Mouse (Mus musculus) midbrain, postnatal 0 days (tissue): ENCODE results near the gene Uaca. TPM values are rescaled to one million over a fixed set of nuclear protein-coding genes. Genes with fewer than 3 reads are reported as not detected.

Experiments
- ATAC-seq: fragments of 200-750 bp; cut with Nextera tagmentation; 2 replicates; pipeline ENCODE4 v1.8.0; 2017; ENCODE audit warnings: moderate number of reproducible peaks, mild to moderate bottlenecking, moderate TSS enrichment, moderate library complexity; ENCODE audit not compliant: low FRiP score
- DNase-seq: peaks from one replicate; pipeline ENCODE4 v3.0.0-alpha.2; 2015; ENCODE audit warnings: low spot score
- H3K27ac ChIP-seq: fragments of 300-500 bp; sonication (generic); 2 replicates; pipeline ENCODE4 v1.5.1; 2014; ENCODE audit warnings: low read depth, mild to moderate bottlenecking, low read length, mixed read lengths
- H3K27me3 ChIP-seq: fragments of 300-500 bp; sonication (generic); 2 replicates; pipeline ENCODE4 v1.6.1; 2014; ENCODE audit warnings: low read length, control low read depth, mixed read lengths; ENCODE audit not compliant: insufficient read depth
- H3K36me3 ChIP-seq: fragments of 300-500 bp; sonication (generic); 2 replicates; pipeline ENCODE4 v1.6.1; 2014; ENCODE audit warnings: low read length, control low read depth, mixed read lengths; ENCODE audit not compliant: insufficient read depth
- H3K4me1 ChIP-seq: fragments of 300-500 bp; sonication (generic); 2 replicates; pipeline ENCODE4 v1.6.1; 2014; ENCODE audit warnings: mild to moderate bottlenecking, control low read depth, antibody characterized with exemption, low read length, mixed read lengths; ENCODE audit not compliant: insufficient read depth
- H3K4me2 ChIP-seq: fragments of 300-500 bp; sonication (generic); 2 replicates; pipeline ENCODE4 v1.6.1; 2014; ENCODE audit warnings: low read depth, mild to moderate bottlenecking, low read length, mixed read lengths; ENCODE audit not compliant: poor library complexity, severe bottlenecking
- H3K4me3 ChIP-seq: fragments of 300-500 bp; sonication (generic); 2 replicates; pipeline ENCODE4 v1.5.1; 2014; ENCODE audit warnings: low read depth, mild to moderate bottlenecking, low read length, moderate library complexity
- H3K9ac ChIP-seq: fragments of 300-500 bp; sonication (generic); replicated peaks from 2 replicates; pipeline ENCODE4 v1.6.1; 2014; ENCODE audit warnings: mild to moderate bottlenecking, low read length, moderate library complexity, mixed read lengths; ENCODE audit not compliant: poor library complexity, severe bottlenecking
- H3K9me3 ChIP-seq: fragments of 300-500 bp; sonication (generic); 2 replicates; pipeline ENCODE4 v1.6.1; 2016; ENCODE audit warnings: low read length, control low read depth
- CTCF ChIP-seq: IDR thresholded peaks from 2 replicates; pipeline ENCODE4 v1.5.1; 2016; ENCODE audit warnings: antibody characterized with exemption, mild to moderate bottlenecking
- WGBS: fragments of 180-500 bp; shearing (Covaris S2); extraction: QIAGEN DNeasy Blood & Tissue Kit; methylation state at CpG from one replicate; pipeline ENCODE4 v1.1.7; 2014; 5-methylcytosine and 5-hydroxymethylcytosine counted together
- polyA plus RNA-seq: library from polyadenylated mRNA; unstranded; fragments of >200 nt; fragmentation: Nextera tagmentation; extraction: Ambion mirVana; gene quantifications from 2 replicates; pipeline ENCODE4 v1.2.1, GENCODE M21; 2015
- total RNA-seq: library from RNA; depleted of rRNA; stranded (reverse); fragments of >200 nt; gene quantifications from 2 replicates; pipeline ENCODE4 v1.2.3, GENCODE M21; 2014; rRNA removed

Uaca gene
- total RNA-seq, result 6.1 and 8.9 TPM in 2 replicates
- 10.8 and 11.5 TPM in 2 replicates for polyA plus RNA-seq

DNA sequence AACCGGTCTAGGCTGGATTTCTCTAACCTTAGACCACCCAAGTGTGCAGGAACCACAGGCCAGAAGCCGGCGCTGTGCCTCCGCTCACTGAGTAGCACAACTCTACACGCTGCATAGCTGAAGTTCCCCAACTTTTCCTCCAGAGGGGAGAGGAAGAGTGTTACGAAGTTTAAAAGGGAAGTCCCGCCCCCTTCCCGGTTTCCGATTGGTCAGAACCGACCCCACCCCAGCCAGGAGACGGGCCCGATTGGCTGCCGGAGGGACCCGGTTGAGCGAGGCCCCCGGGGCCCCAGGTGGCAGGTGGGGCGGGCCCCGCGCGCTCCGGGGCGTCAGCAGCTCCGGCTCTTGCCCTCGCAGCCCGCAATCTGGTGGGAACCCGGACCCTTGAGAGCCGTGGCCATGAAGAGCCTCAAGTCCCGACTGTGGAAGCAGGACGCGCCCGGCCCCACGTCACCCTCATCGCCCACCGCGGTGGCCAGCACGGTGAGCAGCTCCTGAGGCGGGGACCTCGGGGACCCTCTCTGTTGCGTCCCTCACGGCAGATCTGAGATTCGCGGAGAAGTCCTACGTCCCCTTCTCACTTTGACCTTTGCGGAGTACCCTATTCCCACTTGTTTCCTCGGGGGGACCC lies at the start of gene Uaca:
Gene Uaca (plus strand): TSS at position 333 of the 631 bp plus-strand sequence.
- Histone ChIP-seq H3K4me1 (no peaks in the 10 kb centered on the region; the same call in 1 of the 2 replicates), H3K36me3 (no peaks in the 10 kb centered on the region), H3K9ac (peak within 1 kb of the TSS; percentile 59), H3K4me2 (peak within 1 kb of the TSS; percentile 100), H3K9me3 (no peaks in the 10 kb centered on the region), H3K27me3 (no peaks in the 10 kb centered on the region), H3K4me3 (peak within 1 kb of the TSS; percentile 65), H3K27ac (peak within 1 kb of the TSS; percentile 43; the same call in 1 of the 2 replicates)
- ATAC-seq (peak; percentile 94), DNase-seq (peak; percentile 92)
- WGBS, result under 1% methylated on average over 39 of the region's 45 CpGs
- TF ChIP-seq CTCF, result peak; percentile 71

- 57% methylated on average over 4 of the region's 4 CpGs for WGBS
- H3K4me2 ChIP-seq, result no peak overlapping the region
- no peak for ATAC-seq
- no peak overlapping the region for H3K9ac ChIP-seq
- no peaks in the 10 kb centered on the region for H3K9me3 ChIP-seq
- H3K27ac ChIP-seq, result no peak overlapping the region
- no peak for TF ChIP-seq CTCF
- no peak overlapping the region for H3K4me3 ChIP-seq
- peaks cover 4% of the 10 kb centered on the region; the same call in 1 of the 2 replicates for H3K36me3 ChIP-seq
- H3K27me3 ChIP-seq, result no peaks in the 10 kb centered on the region
- no peak for DNase-seq
- no peaks in the 10 kb centered on the region for H3K4me1 ChIP-seq
Measured at GRCm38 (mm10) chr9:60744971-60745370, 49.4 kb upstream of the Uaca start.

DNA sequence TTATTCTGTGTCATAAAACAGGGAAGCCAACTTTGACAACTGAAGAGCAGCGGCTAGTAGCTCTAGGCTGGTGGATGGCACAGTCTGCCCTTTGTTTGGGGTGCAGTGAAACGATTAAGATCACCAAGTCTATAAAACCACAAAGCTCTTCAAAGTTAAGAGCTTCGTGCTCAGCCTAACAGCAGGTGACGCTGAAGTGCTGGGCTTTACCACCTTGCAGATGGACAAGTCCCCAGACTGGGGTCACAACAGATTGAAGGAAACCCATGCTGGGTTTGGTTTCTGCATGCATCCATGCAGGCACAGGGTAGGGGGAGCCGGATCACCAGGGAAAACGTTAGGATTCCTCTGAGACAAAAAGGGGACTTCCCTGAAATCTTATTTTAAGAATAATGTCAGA lies 47.8 kb upstream of the Uaca start:
- H3K4me2 ChIP-seq, result no peak overlapping the region
- H3K36me3 ChIP-seq, result no peaks in the 10 kb centered on the region; the same call in 1 of the 2 replicates
- no peak for DNase-seq
- no peak overlapping the region for H3K4me3 ChIP-seq
- no peaks in the 10 kb centered on the region for H3K9me3 ChIP-seq
- H3K27ac ChIP-seq, result no peak overlapping the region
- no peaks in the 10 kb centered on the region for H3K27me3 ChIP-seq
- H3K4me1 ChIP-seq, result no peaks in the 10 kb centered on the region
- H3K9ac ChIP-seq, result no peak overlapping the region
- no peak for ATAC-seq
- TF ChIP-seq CTCF, result peak; percentile 22; the same call in 1 of the 2 replicates
- 49% methylated on average over 6 of the region's 6 CpGs for WGBS

DNA sequence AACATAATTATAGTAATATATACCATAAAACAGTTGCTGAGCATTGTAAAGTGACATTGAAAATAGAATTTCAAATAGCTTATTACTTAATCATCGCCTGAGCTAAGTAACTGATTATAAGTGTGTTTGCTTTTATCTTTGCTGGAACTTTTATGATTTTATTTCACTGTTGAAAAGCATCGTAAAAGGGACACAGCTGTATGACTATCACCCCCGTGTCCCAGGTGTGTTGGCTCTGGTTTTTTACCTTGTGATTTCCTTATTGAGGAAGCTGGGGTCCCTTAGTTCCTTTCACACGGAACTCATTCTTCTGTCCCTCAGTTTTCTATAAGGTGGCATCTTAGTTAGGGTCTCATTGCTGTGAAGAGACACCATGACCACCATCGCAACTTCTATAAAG lies 46.7 kb upstream of the Uaca start:
- ATAC-seq (no peak), DNase-seq (no peak)
- WGBS, result 90% methylated on average over 5 of the region's 5 CpGs

GRCm38 (mm10) chr9:60748191-60748590 lies 46.2 kb upstream of the Uaca start:
- WGBS, result 83% methylated on average over 2 of the region's 2 CpGs

More for the DNA sequence above, 46.7 kb upstream of the Uaca start:
- H3K4me1 ChIP-seq, result no peaks in the 10 kb centered on the region
- no peak overlapping the region for H3K27ac ChIP-seq
- TF ChIP-seq CTCF, result no peak
- H3K36me3 ChIP-seq, result no peaks in the 10 kb centered on the region; the same call in 1 of the 2 replicates
- no peak overlapping the region for H3K9ac ChIP-seq
- H3K4me3 ChIP-seq, result no peak overlapping the region
- no peaks in the 10 kb centered on the region for H3K27me3 ChIP-seq
- no peaks in the 10 kb centered on the region for H3K9me3 ChIP-seq
- H3K4me2 ChIP-seq, result no peak overlapping the region

DNA sequence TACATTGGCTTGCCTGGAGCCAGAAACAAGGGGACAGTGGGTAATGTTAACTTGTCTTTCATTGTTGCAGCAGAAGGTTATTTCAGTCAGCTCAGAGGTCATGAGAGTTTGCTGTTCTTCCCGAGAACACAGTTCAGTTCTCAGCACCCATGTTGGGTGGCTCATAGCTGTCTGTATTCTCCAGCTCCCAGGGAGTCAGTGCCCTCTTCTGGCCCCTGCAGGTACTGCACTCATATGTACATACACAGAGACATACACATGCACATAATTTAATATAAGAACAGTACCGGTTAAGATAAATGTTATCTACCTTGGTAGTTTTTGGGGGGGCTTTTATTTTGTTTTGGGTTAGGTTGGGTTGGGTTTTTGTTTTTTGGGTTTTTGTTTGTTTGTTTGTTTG lies 45.2 kb upstream of the Uaca start:
- Histone ChIP-seq H3K27ac (no peak overlapping the region), H3K4me1 (no peaks in the 10 kb centered on the region), H3K36me3 (no peaks in the 10 kb centered on the region), H3K27me3 (no peaks in the 10 kb centered on the region), H3K9me3 (no peaks in the 10 kb centered on the region), H3K9ac (no peak overlapping the region), H3K4me3 (no peak overlapping the region), H3K4me2 (no peak overlapping the region)
- TF ChIP-seq CTCF, result peak; percentile 41
- WGBS, result 96% methylated on average over 2 of the region's 2 CpGs
- ATAC-seq, result no peak
- DNase-seq, result no peak

More at GRCm38 (mm10) chr9:60748191-60748590, 46.2 kb upstream of the Uaca start:
- Histone ChIP-seq H3K27me3 (no peaks in the 10 kb centered on the region), H3K27ac (no peak overlapping the region), H3K4me1 (no peaks in the 10 kb centered on the region), H3K9me3 (no peaks in the 10 kb centered on the region), H3K36me3 (no peaks in the 10 kb centered on the region), H3K9ac (no peak overlapping the region), H3K4me3 (no peak overlapping the region), H3K4me2 (no peak overlapping the region)
- TF ChIP-seq CTCF, result no peak
- ATAC-seq (no peak), DNase-seq (no peak)
